Mouse (Mus musculus): ENCODE data around the gene Xrn2.
A peak's percentile ranks its signal among the peaks of the same experiment; 100 is the strongest.
"Not testable (repeated sequence)": the region's sequence is repeated elsewhere in the genome, so short reads cannot be mapped to it uniquely, and the experiment has no call there.

Gene Xrn2

GRCm38 (mm10) chr2:147012623-147013184, at the start of gene Xrn2:
Gene Xrn2, plus strand, starts transcription at chr2:147012996.
- peak; percentile 96 for DNase-seq

- DNase-seq = no peak
These were observed 37.8 kb upstream of the Xrn2 start for GRCm38 (mm10) chr2:146975024-146975423.

- no peak for DNase-seq
These were observed 37.3 kb upstream of the Xrn2 start for GRCm38 (mm10) chr2:146975453-146976028.

- DNase-seq = no peak
These were observed 30.0 kb upstream of the Xrn2 start for GRCm38 (mm10) chr2:146982786-146983185.

GRCm38 (mm10) chr2:146984831-146985230, 28.0 kb upstream of the Xrn2 start:
- DNase-seq = no peak

GRCm38 (mm10) chr2:146985807-146986206, 27.0 kb upstream of the Xrn2 start:
- DNase-seq = no peak

GRCm38 (mm10) chr2:146986429-146986828, 26.4 kb upstream of the Xrn2 start:
- DNase-seq = no peak

- no peak for DNase-seq
These were observed 5.5 kb upstream of the Xrn2 start for GRCm38 (mm10) chr2:147007265-147007664.

GRCm38 (mm10) chr2:147009084-147009483, 3.7 kb upstream of the Xrn2 start:
- no peak for DNase-seq

- DNase-seq = no peak
These were observed 2.7 kb upstream of the Xrn2 start for GRCm38 (mm10) chr2:147010141-147010540.

- DNase-seq = no peak
These were observed 1.8 kb upstream of the Xrn2 start for GRCm38 (mm10) chr2:147010952-147011351.

- peak; percentile 7 for DNase-seq
These were observed 1.2 kb upstream of the Xrn2 start for GRCm38 (mm10) chr2:147011474-147012140.

- DNase-seq = no peak
These were observed 614 bp upstream of the Xrn2 start for GRCm38 (mm10) chr2:147012141-147012622.

- DNase-seq = peak; percentile 62
These were observed 586 bp downstream of the Xrn2 start for GRCm38 (mm10) chr2:147013194-147013969.

GRCm38 (mm10) chr2:147014101-147014886, 1.5 kb downstream of the Xrn2 start:
- peak; percentile 43 for DNase-seq

GRCm38 (mm10) chr2:147022041-147022440, 9.2 kb downstream of the Xrn2 start:
- not testable (repeated sequence) for DNase-seq

GRCm38 (mm10) chr2:147023067-147023466, 10.3 kb downstream of the Xrn2 start:
- DNase-seq = no peak

GRCm38 (mm10) chr2:147023560-147023959, 10.8 kb downstream of the Xrn2 start:
- DNase-seq = no peak

GRCm38 (mm10) chr2:147033065-147033464, 20.3 kb downstream of the Xrn2 start:
- no peak for DNase-seq

GRCm38 (mm10) chr2:147035864-147036263, 23.1 kb downstream of the Xrn2 start:
- no peak for DNase-seq

GRCm38 (mm10) chr2:147047051-147047450, 34.3 kb downstream of the Xrn2 start:
- no peak for DNase-seq

GRCm38 (mm10) chr2:147053229-147053892, 40.6 kb downstream of the Xrn2 start:
- no peak for DNase-seq

Measured in lung, postnatal 14 days (tissue).